Comparison of ENCODE assay signal across 8 mouse cellular contexts in the genomic region with DNA sequence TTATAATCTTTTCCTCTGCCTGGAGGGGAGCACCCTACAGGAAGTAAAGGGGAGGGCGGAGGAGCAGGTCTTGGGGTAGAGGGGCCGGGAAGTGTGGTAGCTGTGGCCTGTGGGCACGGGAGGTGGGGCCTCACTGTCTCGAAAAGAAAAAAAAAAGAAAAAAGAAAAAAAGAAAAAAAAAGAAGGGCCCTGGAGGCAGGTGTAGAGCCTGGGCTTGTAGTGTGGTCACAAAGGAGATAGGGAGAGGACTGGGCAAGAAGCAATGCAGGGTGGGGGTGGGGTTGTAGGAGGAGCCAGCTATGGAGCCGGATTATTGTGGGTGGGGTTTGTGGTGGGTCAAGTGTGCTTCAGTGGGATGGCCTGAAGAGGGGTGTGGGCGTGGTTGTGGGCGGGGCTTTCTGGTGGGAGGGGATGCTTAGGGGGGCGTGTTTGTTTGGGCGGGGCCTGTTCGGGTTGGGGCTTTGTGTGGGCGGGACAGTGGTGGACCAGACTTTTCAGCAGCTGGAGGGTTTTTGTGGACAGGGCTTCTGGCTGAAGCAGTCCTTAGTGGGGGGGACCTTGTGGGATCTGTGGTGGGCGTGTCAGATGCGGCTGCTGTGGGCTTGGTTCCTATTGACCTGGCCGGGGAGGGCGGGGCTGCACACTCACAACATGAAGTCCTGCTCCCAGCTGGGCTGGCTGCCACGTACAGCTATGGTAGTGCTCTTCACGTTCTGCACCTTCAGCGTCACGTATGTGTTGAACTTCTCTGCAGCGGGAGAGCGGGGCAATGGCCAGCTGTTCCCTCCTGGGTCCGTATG. TPM values are rescaled to one million over a fixed set of nuclear protein-coding genes. Genes with fewer than 3 reads are reported as not detected.
A peak's percentile ranks its signal among the peaks of the same experiment; 100 is the strongest.
DNase-seq lines count a peak whose midpoint lies in the region; ATAC-seq and TF ChIP-seq lines count a peak whose summit lies in the region.

No protein-coding gene starts in this region.

- no peak for TF ChIP-seq POLR2A in small intestine, adult 2 months (IDR thresholded peaks at IDR 0.05; ENCODE audit: low read depth, low read length)

- ATAC-seq in erythroblast, adult 5-6 weeks (replicated peaks; ENCODE audit: low FRiP score, poor library complexity, severe bottlenecking): no peak
- no peak; the same call in 1 of the 2 replicates for ATAC-seq in forebrain, embryonic 13.5 days
- ATAC-seq in kidney, embryonic 15.5 days (replicated peaks; ENCODE audit: low FRiP score): peak; percentile 72

- peaks cover 12% of the 10 kb centered on the region for H3K4me1 ChIP-seq in erythroblast, embryonic 14.5 days (ENCODE audit: control insufficient read depth)
- H3K4me1 ChIP-seq in forebrain, embryonic 13.5 days: peaks cover 49% of the 10 kb centered on the region
- H3K4me1 ChIP-seq in kidney, embryonic 15.5 days: peaks cover 41% of the 10 kb centered on the region
- peaks cover 13% of the 10 kb centered on the region for H3K4me1 ChIP-seq in small intestine, adult 2 months (ENCODE audit: control insufficient read depth, insufficient read depth, insufficient read length, low read length)

- peak; percentile 59 for DNase-seq in MEL-GATA-1-ER (ENCODE audit: extremely low read depth, low read depth)
- DNase-seq in lung, postnatal 14 days: peak; percentile 66
- no peak for DNase-seq in gastrocnemius, adult 18-20 months (ENCODE audit: low spot score)

- peak overlapping the region; percentile 44 for H3K4me2 ChIP-seq in forebrain, embryonic 13.5 days
- H3K4me2 ChIP-seq in kidney, embryonic 15.5 days: peak overlapping the region; percentile 58

- H3K27me3 ChIP-seq in erythroblast, embryonic 14.5 days (ENCODE audit: control insufficient read depth): peaks cover 63% of the 10 kb centered on the region
- peaks cover 44% of the 10 kb centered on the region for H3K27me3 ChIP-seq in forebrain, embryonic 13.5 days
- H3K27me3 ChIP-seq in kidney, embryonic 15.5 days: peaks cover 77% of the 10 kb centered on the region
- peaks cover 8% of the 10 kb centered on the region; the same call in 1 of the 2 replicates for H3K27me3 ChIP-seq in small intestine, adult 2 months (ENCODE audit: control insufficient read depth, insufficient read depth, low read length)

- H3K9ac ChIP-seq in forebrain, embryonic 13.5 days: no peak overlapping the region
- H3K9ac ChIP-seq in kidney, embryonic 15.5 days: 0 out of 2 replicates have a peak overlapping the region, but pooled peaks have one; percentile 18

- no peak overlapping the region for H3K27ac ChIP-seq in forebrain, embryonic 13.5 days
- no peak overlapping the region for H3K27ac ChIP-seq in kidney, embryonic 15.5 days
- H3K27ac ChIP-seq in small intestine, adult 2 months (ENCODE audit: insufficient read depth, low read depth, low read length): no peak overlapping the region

- H3K9me3 ChIP-seq in erythroblast, embryonic 14.5 days (ENCODE audit: control insufficient read depth, low read length): no peaks in the 10 kb centered on the region
- H3K9me3 ChIP-seq in forebrain, embryonic 13.5 days (replicated peaks): no peaks in the 10 kb centered on the region
- H3K9me3 ChIP-seq in kidney, embryonic 15.5 days (replicated peaks): no peaks in the 10 kb centered on the region

- no peaks in the 10 kb centered on the region for H3K36me3 ChIP-seq in erythroblast, embryonic 14.5 days (ENCODE audit: control insufficient read depth)
- H3K36me3 ChIP-seq in forebrain, embryonic 13.5 days (ENCODE audit: poor library complexity, severe bottlenecking): peaks cover 8% of the 10 kb centered on the region
- H3K36me3 ChIP-seq in kidney, embryonic 15.5 days: no peaks in the 10 kb centered on the region
- no peaks in the 10 kb centered on the region for H3K36me3 ChIP-seq in small intestine, adult 2 months (ENCODE audit: control insufficient read depth, insufficient read depth, low read length)

- H3K4me3 ChIP-seq in erythroblast, embryonic 14.5 days (replicated peaks): peak overlapping the region; percentile 6
- H3K4me3 ChIP-seq in forebrain, embryonic 13.5 days: peak overlapping the region; percentile 17
- H3K4me3 ChIP-seq in kidney, embryonic 15.5 days (replicated peaks): peak overlapping the region; percentile 30
- H3K4me3 ChIP-seq in small intestine, adult 2 months (ENCODE audit: low read depth, low read length): peak overlapping the region; percentile 36; the same call in 1 of the 2 replicates

- WGBS in forebrain, embryonic 13.5 days: 4% methylated on average over 22 of the region's 22 CpGs
- 2% methylated on average over 22 of the region's 22 CpGs for WGBS in kidney, embryonic 15.5 days
- 3% methylated on average over 22 of the region's 22 CpGs for WGBS in small intestine, adult 2 months

- no peak for TF ChIP-seq CTCF in small intestine, adult 2 months (IDR thresholded peaks at IDR 0.05; ENCODE audit: extremely low read depth, insufficient read length, insufficient replicate concordance, low read depth, low read length)

RNA-seq across cellular contexts. Expression of a gene that starts 6.0 kb away (rescaled TPM):
- 0.01 TPM in 1 of 2 replicates, not detected in the other for polyA plus RNA-seq in erythroblast, embryonic 14.5 days (2012)
- not detected in 2 replicates for total RNA-seq in erythroblast, adult 5-6 weeks (2015; ENCODE audit: low replicate concordance)
- total RNA-seq in erythroblast, adult 5-6 weeks (2017; ENCODE audit: low replicate concordance): 0.17 and 2.4 TPM in 2 replicates
- polyA plus RNA-seq in forebrain, embryonic 13.5 days (2015; fragmentation: Nextera tagmentation; extraction: Ambion mirVana): 13.0 and 15.8 TPM in 2 replicates
- polyA plus RNA-seq in kidney, embryonic 15.5 days (2015; fragmentation: Nextera tagmentation; extraction: Ambion mirVana): 0.80 and 1.2 TPM in 2 replicates
- polyA plus RNA-seq in small intestine, adult 2 months (2012; rRNA removed): 1.6 TPM in 2 replicates
- not detected for total RNA-seq in gastrocnemius, adult 18-20 months (2021)

RNA-seq across cellular contexts. Expression of a gene that starts 10.6 kb away (rescaled TPM):
- 1.5 TPM in 2 replicates for polyA plus RNA-seq in erythroblast, embryonic 14.5 days (2012)
- 1.2 and 1.9 TPM in 2 replicates for total RNA-seq in erythroblast, adult 5-6 weeks (2015; ENCODE audit: low replicate concordance)
- total RNA-seq in erythroblast, adult 5-6 weeks (2017; ENCODE audit: low replicate concordance): 0.43 and 1.4 TPM in 2 replicates
- polyA plus RNA-seq in forebrain, embryonic 13.5 days (2015; fragmentation: Nextera tagmentation; extraction: Ambion mirVana): 1.6 and 1.7 TPM in 2 replicates
- polyA plus RNA-seq in kidney, embryonic 15.5 days (2015; fragmentation: Nextera tagmentation; extraction: Ambion mirVana): 6.3 and 7.2 TPM in 2 replicates
- 14.3 and 20.3 TPM in 2 replicates for polyA plus RNA-seq in small intestine, adult 2 months (2012; rRNA removed)
- 1 to 10 TPM; 1.4 to 2.2 TPM for total RNA-seq in gastrocnemius, adult 18-20 months (2021)

RNA-seq across cellular contexts. Expression of a gene that starts 23.5 kb away (rescaled TPM):
- 0.36 and 0.75 TPM in 2 replicates for polyA plus RNA-seq in erythroblast, embryonic 14.5 days (2012)
- 8.5 TPM in 1 of 2 replicates, not detected in the other for total RNA-seq in erythroblast, adult 5-6 weeks (2015; ENCODE audit: low replicate concordance)
- total RNA-seq in erythroblast, adult 5-6 weeks (2017; ENCODE audit: low replicate concordance): not detected in 2 replicates
- polyA plus RNA-seq in forebrain, embryonic 13.5 days (2015; fragmentation: Nextera tagmentation; extraction: Ambion mirVana): 0.47 TPM in 1 of 2 replicates, not detected in the other
- polyA plus RNA-seq in kidney, embryonic 15.5 days (2015; fragmentation: Nextera tagmentation; extraction: Ambion mirVana): 1.2 and 1.7 TPM in 2 replicates
- 9.1 and 30.2 TPM in 2 replicates for polyA plus RNA-seq in small intestine, adult 2 months (2012; rRNA removed)
- total RNA-seq in gastrocnemius, adult 18-20 months (2021): under 1 TPM; 0.78 TPM

RNA-seq across cellular contexts. Expression of a gene that starts 36.1 kb away (rescaled TPM):
- 3.4 and 3.7 TPM in 2 replicates for polyA plus RNA-seq in erythroblast, embryonic 14.5 days (2012)
- 6.1 and 16.5 TPM in 2 replicates for total RNA-seq in erythroblast, adult 5-6 weeks (2015; ENCODE audit: low replicate concordance)
- total RNA-seq in erythroblast, adult 5-6 weeks (2017; ENCODE audit: low replicate concordance): 11.2 and 12.9 TPM in 2 replicates
- 0.33 and 0.44 TPM in 2 replicates for polyA plus RNA-seq in forebrain, embryonic 13.5 days (2015; fragmentation: Nextera tagmentation; extraction: Ambion mirVana)
- 2.8 and 3.9 TPM in 2 replicates for polyA plus RNA-seq in kidney, embryonic 15.5 days (2015; fragmentation: Nextera tagmentation; extraction: Ambion mirVana)
- 180 and 195 TPM in 2 replicates for polyA plus RNA-seq in small intestine, adult 2 months (2012; rRNA removed)
- total RNA-seq in gastrocnemius, adult 18-20 months (2021): 1 to 10 TPM; 1.7 to 2.4 TPM

RNA-seq across cellular contexts. Expression of a gene that starts 54.7 kb away (rescaled TPM):
- 0.41 and 0.72 TPM in 2 replicates for polyA plus RNA-seq in erythroblast, embryonic 14.5 days (2012)
- 9.8 and 19.9 TPM in 2 replicates for total RNA-seq in erythroblast, adult 5-6 weeks (2015; ENCODE audit: low replicate concordance)
- total RNA-seq in erythroblast, adult 5-6 weeks (2017; ENCODE audit: low replicate concordance): 9.6 and 10.8 TPM in 2 replicates
- polyA plus RNA-seq in forebrain, embryonic 13.5 days (2015; fragmentation: Nextera tagmentation; extraction: Ambion mirVana): 37.5 and 39.9 TPM in 2 replicates
- 67.7 and 78.0 TPM in 2 replicates for polyA plus RNA-seq in kidney, embryonic 15.5 days (2015; fragmentation: Nextera tagmentation; extraction: Ambion mirVana)
- polyA plus RNA-seq in small intestine, adult 2 months (2012; rRNA removed): 52.4 and 59.8 TPM in 2 replicates
- total RNA-seq in gastrocnemius, adult 18-20 months (2021): 10 to 100 TPM; 37.3 to 37.4 TPM
